Mouse (Mus musculus): ENCODE measurements around the gene Nipsnap3b.

DNA sequence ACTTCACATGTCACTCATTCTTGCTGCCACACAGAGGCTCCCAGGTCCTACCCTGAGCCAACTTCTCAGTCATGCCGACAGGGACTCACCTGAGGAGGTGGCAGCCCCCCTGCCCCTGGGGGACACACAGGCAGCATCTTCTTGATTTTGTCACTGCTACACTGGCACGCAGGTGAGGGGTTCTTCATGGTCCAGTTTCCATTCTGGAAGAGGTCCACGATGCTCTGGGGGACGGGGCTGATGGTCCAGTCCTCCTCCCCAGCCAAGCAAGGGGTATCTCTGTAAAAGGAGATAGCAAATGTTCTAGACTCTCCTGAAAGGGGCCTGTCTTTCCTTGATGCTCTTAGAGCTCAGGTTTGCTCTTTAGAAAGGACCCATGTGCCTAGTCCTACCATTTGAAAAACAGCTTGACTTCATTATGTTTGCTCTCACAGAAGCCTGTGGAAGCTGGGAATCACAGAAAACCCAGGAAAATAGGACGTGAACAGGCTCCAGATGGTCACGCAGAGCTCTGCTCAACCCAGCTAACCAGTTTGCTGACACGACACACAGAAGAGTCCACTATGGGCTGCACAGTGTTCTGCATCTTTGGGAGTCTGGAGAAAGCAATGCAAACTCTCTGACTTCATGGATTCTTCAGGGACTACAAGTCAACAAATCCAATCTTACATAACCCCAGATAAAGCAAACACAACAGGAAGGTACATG is 50.8 kb downstream of the Nipsnap3b start:
- TF ChIP-seq EP300 (IDR thresholded peaks at IDR 0.05; ENCODE audit: low read depth) (no peak), CTCF (IDR thresholded peaks at IDR 0.05; ENCODE audit: low read depth) (no peak)

Data from liver, embryonic 14.5 days (tissue).